22 mouse cellular contexts compared by ENCODE assay signal in the genomic region with DNA sequence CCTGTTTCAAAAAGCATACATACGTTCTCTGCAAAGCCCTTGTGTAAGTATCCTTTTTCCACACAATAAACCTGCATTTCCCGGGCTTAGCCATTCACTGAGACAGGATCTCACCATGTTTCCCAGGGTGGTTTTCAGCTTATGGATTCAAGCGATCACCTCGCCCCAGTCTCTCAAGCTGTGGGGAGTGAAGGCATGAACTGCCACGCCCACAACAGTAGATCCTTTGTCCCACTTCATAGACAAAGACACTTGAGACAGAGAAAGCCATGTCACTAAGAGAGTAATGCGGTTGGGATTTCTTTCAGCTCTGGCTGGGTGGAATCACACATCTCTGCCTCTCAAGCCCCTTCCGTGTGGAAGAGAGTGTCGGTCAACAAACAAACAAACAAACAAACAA.
"Had no signal": no experiment of that assay in that cellular context is flagged by ENCODE, and none has a peak within 500 bp of the region (broad histone marks: within the 10 kb centered on the region; RNA-seq: fewer than 3 reads in every experiment).

No protein-coding gene starts in this region.

- H3K4me3 ChIP-seq: heart, embryonic 10.5 days; heart, embryonic 12.5 days; hindbrain, embryonic 10.5 days; intestine, embryonic 15.5 days; layer of hippocampus, adult 2 months; left cerebral cortex, adult 2 months; limb, embryonic 12.5 days; limb, embryonic 15.5 days; liver, embryonic 12.5 days had no signal

- DNase-seq: gastrocnemius, postnatal 14 days; gastrocnemius, postnatal 36 days; heart, adult 18-20 months; heart, postnatal 10 days; heart, postnatal 4 days; kidney, adult 18-20 months; kidney, adult 8-10 months; left cerebral cortex, postnatal 4 days had no signal

- H3K4me1 ChIP-seq: liver, embryonic 12.5 days had no signal

- H3K9ac ChIP-seq: heart, embryonic 12.5 days; hindbrain, embryonic 14.5 days; intestine, embryonic 15.5 days; limb, embryonic 12.5 days; limb, embryonic 15.5 days; liver, embryonic 12.5 days; liver, embryonic 14.5 days had no signal

- H3K27ac ChIP-seq: heart, embryonic 10.5 days; hindbrain, embryonic 10.5 days; hindbrain, embryonic 14.5 days; intestine, embryonic 15.5 days; layer of hippocampus, adult 2 months; left cerebral cortex, adult 2 months; limb, embryonic 15.5 days; liver, embryonic 12.5 days; liver, embryonic 14.5 days had no signal

- H3K36me3 ChIP-seq: heart, embryonic 10.5 days; heart, embryonic 12.5 days; hindbrain, embryonic 10.5 days; intestine, embryonic 15.5 days; limb, embryonic 12.5 days; limb, embryonic 15.5 days; liver, embryonic 12.5 days had no signal

- H3K9me3 ChIP-seq: heart, embryonic 10.5 days; heart, embryonic 12.5 days; hindbrain, embryonic 10.5 days; intestine, embryonic 15.5 days; limb, embryonic 12.5 days; liver, embryonic 12.5 days had no signal

- H3K4me2 ChIP-seq: heart, embryonic 12.5 days; hindbrain, embryonic 14.5 days; intestine, embryonic 15.5 days; limb, embryonic 12.5 days; limb, embryonic 15.5 days; liver, embryonic 12.5 days had no signal

- H3K27me3 ChIP-seq: heart, embryonic 12.5 days; intestine, embryonic 15.5 days; limb, embryonic 12.5 days; limb, embryonic 15.5 days; liver, embryonic 12.5 days had no signal

- ATAC-seq: hindbrain, embryonic 16.5 days; inflammation-experienced regulatory T-cells, adult 6 months; intestine, embryonic 15.5 days; intestine, postnatal 0 days; liver, embryonic 12.5 days had no signal
